Mouse (Mus musculus) ES-E14 (cell line): ENCODE data around the gene Ugt1a1.

Experiments
- CHD2 ChIP-seq: IDR thresholded peaks from 2 replicates; pipeline ENCODE4 v1.6.1; 2014; ENCODE audit warnings: mild to moderate bottlenecking, low read depth, low read length, inconsistent platforms
- MAFK ChIP-seq: IDR thresholded peaks from 2 replicates; pipeline ENCODE4 v1.6.1; 2014; ENCODE audit warnings: mild to moderate bottlenecking, low read depth, low read length, inconsistent platforms; ENCODE audit not compliant: insufficient read depth
- ZC3H11A ChIP-seq: IDR thresholded peaks from 2 replicates; pipeline ENCODE4 v1.6.1; 2012; ENCODE audit warnings: low read depth, mild to moderate bottlenecking, inconsistent platforms, low read length, borderline replicate concordance
- ZNF384 ChIP-seq: IDR thresholded peaks from 2 replicates; pipeline ENCODE4 v1.6.1; 2012; ENCODE audit warnings: low read depth, low read length, inconsistent platforms

DNA sequence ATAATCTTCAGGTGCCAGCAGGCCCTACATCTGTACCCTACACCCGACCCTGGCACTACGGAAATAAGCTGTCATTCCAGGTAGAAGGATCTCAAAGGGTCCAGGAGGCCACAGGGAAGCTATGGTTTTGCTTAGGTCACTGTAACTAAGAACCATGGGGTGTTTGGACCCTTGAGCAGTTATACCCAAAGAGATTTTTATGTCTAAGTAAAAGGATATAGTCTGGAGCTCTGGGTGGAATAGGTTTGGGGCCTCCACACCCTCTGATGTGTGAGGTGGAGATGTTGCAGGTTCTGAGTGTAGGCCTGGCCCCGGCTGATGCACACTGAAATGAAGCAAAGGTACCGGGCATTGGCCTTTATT lies 22.5 kb downstream of the Ugt1a1 start:
- TF ChIP-seq ZC3H11A (no peak), CHD2 (no peak), MAFK (no peak), ZNF384 (no peak)
